Mouse (Mus musculus) liver, embryonic 14.5 days (tissue): ENCODE measurements around the gene Uts2b.

Experiments
- CTCF ChIP-seq: IDR thresholded peaks from 2 replicates; pipeline ENCODE4 v1.5.1; 2016; ENCODE audit warnings: antibody characterized with exemption, low read depth, control low read depth
- EP300 ChIP-seq: IDR thresholded peaks from 2 replicates; pipeline ENCODE4 v1.6.1; 2016; ENCODE audit warnings: antibody characterized with exemption, low read depth

GRCm38 (mm10) chr16:27396951-27397350, 26.9 kb upstream of the Uts2b start:
- no peak for TF ChIP-seq EP300
- no peak for TF ChIP-seq CTCF
